Comparison of ENCODE assay signal across 9 mouse cellular contexts in the genomic region with DNA sequence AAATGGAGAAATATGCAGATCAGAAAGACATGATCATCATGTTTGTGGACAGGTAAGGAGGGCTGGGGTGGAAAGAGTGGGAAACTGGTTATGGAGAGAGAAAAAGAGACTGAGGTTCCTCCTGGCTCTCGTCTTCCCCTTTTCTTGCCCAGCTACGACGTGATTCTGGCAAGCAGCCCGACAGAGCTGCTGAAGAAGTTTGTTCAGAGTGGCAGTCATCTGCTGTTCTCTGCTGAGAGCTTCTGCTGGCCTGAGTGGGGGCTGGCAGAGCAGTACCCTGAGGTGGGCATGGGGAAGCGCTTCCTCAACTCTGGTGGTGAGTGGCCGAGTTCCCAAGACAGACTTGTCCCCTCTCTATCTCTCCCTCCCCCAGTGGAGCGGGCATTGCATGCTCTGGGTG. TPM values are rescaled to one million over a fixed set of nuclear protein-coding genes. Genes with fewer than 3 reads are reported as not detected.
DNase-seq lines count a peak whose midpoint lies in the region; ATAC-seq and TF ChIP-seq lines count a peak whose summit lies in the region.
"Had no signal": no experiment of that assay in that cellular context is flagged by ENCODE, and none has a peak within 500 bp of the region (broad histone marks: within the 10 kb centered on the region; RNA-seq: fewer than 3 reads in every experiment).

No protein-coding gene starts in this region.

- DNase-seq in gastrocnemius, postnatal 14 days: peak; percentile 35
- no peak for DNase-seq in gastrocnemius, adult 18-20 months (ENCODE audit: low spot score)
- DNase-seq in ES-E14 (ENCODE audit: low read depth, low spot score): no peak
- peak; percentile 59 for DNase-seq in lung, postnatal 14 days
- no peak for DNase-seq in thymus, adult 18-20 months
- no peak for DNase-seq in retina, postnatal 1 day

- 0 out of 4 replicates have a peak, but pooled peaks cover 0 to 7% of the 10 kb centered on the region in 2 experiments for H3K4me1 ChIP-seq in ES-E14 (ENCODE audit: control insufficient read depth in 2 of 2, insufficient read depth in 2 of 2, low read length in 2 of 2, poor library complexity in 1 of 2)
- H3K4me1 ChIP-seq in forebrain, embryonic 13.5 days: peaks cover 22% of the 10 kb centered on the region
- no peaks in the 10 kb centered on the region for H3K4me1 ChIP-seq in intestine, postnatal 0 days (replicated peaks; ENCODE audit: control insufficient read depth, insufficient read depth, low read length)

- ATAC-seq in forebrain, embryonic 13.5 days: no peak
- ATAC-seq in intestine, postnatal 0 days: no peak

- 61% methylated on average over 7 of the region's 7 CpGs for WGBS in forebrain, embryonic 13.5 days
- 67% methylated on average over 7 of the region's 7 CpGs for WGBS in intestine, postnatal 0 days

- H3K27ac ChIP-seq in ES-E14 (ENCODE audit: insufficient read depth, low read depth, low read length, poor library complexity, severe bottlenecking): no peak overlapping the region
- no peak overlapping the region for H3K27ac ChIP-seq in forebrain, embryonic 13.5 days
- no peak overlapping the region for H3K27ac ChIP-seq in intestine, postnatal 0 days (ENCODE audit: low read depth, low read length)

- H3K4me2 ChIP-seq in forebrain, embryonic 13.5 days: peak overlapping the region; percentile 93
- peak overlapping the region; percentile 98 for H3K4me2 ChIP-seq in intestine, postnatal 0 days (replicated peaks; ENCODE audit: low read depth)

- no peaks in the 10 kb centered on the region for H3K27me3 ChIP-seq in forebrain, embryonic 13.5 days
- H3K27me3 ChIP-seq in intestine, postnatal 0 days (replicated peaks; ENCODE audit: control insufficient read depth, insufficient read depth, low read length): no peaks in the 10 kb centered on the region

- intact Hi-C loops in gastrocnemius, postnatal 14 days (cut with DNase I; ENCODE audit: low total_unique reads): no loop called here

- no peak for TF ChIP-seq CTCF in intestine, postnatal 0 days (IDR thresholded peaks at IDR 0.05; ENCODE audit: low read depth)

- no peaks in the 10 kb centered on the region for H3K9me3 ChIP-seq in ES-E14 (ENCODE audit: control insufficient read depth, insufficient read depth, low read depth, low read length)
- no peaks in the 10 kb centered on the region for H3K9me3 ChIP-seq in forebrain, embryonic 13.5 days (replicated peaks)
- H3K9me3 ChIP-seq in intestine, postnatal 0 days (ENCODE audit: control insufficient read depth): no peaks in the 10 kb centered on the region

- peak overlapping the region; percentile 85 for H3K9ac ChIP-seq in ES-E14 (ENCODE audit: insufficient read depth, low read depth, low read length, poor library complexity, severe bottlenecking)
- peak overlapping the region; percentile 98 for H3K9ac ChIP-seq in forebrain, embryonic 13.5 days
- no peak overlapping the region; the same call in 1 of the 2 replicates for H3K9ac ChIP-seq in intestine, postnatal 0 days (ENCODE audit: low read depth, low read length)

- peaks cover 37% of the 10 kb centered on the region for H3K36me3 ChIP-seq in ES-E14 (ENCODE audit: control insufficient read depth, insufficient read depth, low read length, poor library complexity, severe bottlenecking)
- H3K36me3 ChIP-seq in forebrain, embryonic 13.5 days (ENCODE audit: poor library complexity, severe bottlenecking): peaks cover 63% of the 10 kb centered on the region
- peaks cover 35% of the 10 kb centered on the region for H3K36me3 ChIP-seq in intestine, postnatal 0 days (ENCODE audit: control insufficient read depth, insufficient read depth)

- peak overlapping the region; percentile 75 to 89 for H3K4me3 ChIP-seq in ES-E14 (ENCODE audit: insufficient read depth in 1 of 2, low read depth in 1 of 2, low read length in 2 of 2, poor library complexity in 1 of 2, severe bottlenecking in 1 of 2)
- H3K4me3 ChIP-seq in forebrain, embryonic 13.5 days: peak overlapping the region; percentile 90
- no peak overlapping the region for H3K4me3 ChIP-seq in intestine, postnatal 0 days (ENCODE audit: low read depth, low read length)

- in situ Hi-C loops in ES-E14 (cut with MboI; ENCODE audit: low sequenced_read_pairs in 2 of 2, unreplicated experiment in 2 of 2): no loop called here

TF ChIP-seq in ES-E14, 5 proteins besides CTCF, POLR2A, EP300 and RAD21:
- TF ChIP-seq CHD2 (IDR thresholded peaks at IDR 0.05; ENCODE audit: low read depth, low read length): no peak
- TF ChIP-seq HCFC1 (IDR thresholded peaks at IDR 0.05; ENCODE audit: borderline replicate concordance, insufficient read depth, low read length): no peak
- no peak for TF ChIP-seq ZC3H11A (IDR thresholded peaks at IDR 0.05; ENCODE audit: borderline replicate concordance, low read depth, low read length)

RNA-seq across cellular contexts. Expression of a gene that starts 0.6 kb away (rescaled TPM):
- total RNA-seq in gastrocnemius, postnatal 14 days (2021): 10 to 100 TPM; 49.2 to 51.1 TPM
- total RNA-seq in gastrocnemius, adult 18-20 months (2021): 10 to 100 TPM; 73.3 to 76.9 TPM
- 41.2 and 46.0 TPM in 2 replicates for total RNA-seq in ES-E14 (2012; rRNA removed)
- polyA plus RNA-seq in forebrain, embryonic 13.5 days (2015; fragmentation: Nextera tagmentation; extraction: Ambion mirVana): 110 and 113 TPM in 2 replicates
- 84.6 and 91.1 TPM in 2 replicates for polyA plus RNA-seq in intestine, postnatal 0 days (2015; fragmentation: Nextera tagmentation; extraction: Ambion mirVana)

RNA-seq across cellular contexts. Expression of a gene that starts 1.6 kb away (rescaled TPM):
- 10 to 100 TPM; 21.8 to 24.3 TPM for total RNA-seq in gastrocnemius, postnatal 14 days (2021)
- total RNA-seq in gastrocnemius, adult 18-20 months (2021): 10 to 100 TPM; 16.8 to 19.7 TPM
- total RNA-seq in ES-E14 (2012; rRNA removed): 155 and 201 TPM in 2 replicates
- 25.8 and 28.9 TPM in 2 replicates for polyA plus RNA-seq in forebrain, embryonic 13.5 days (2015; fragmentation: Nextera tagmentation; extraction: Ambion mirVana)
- 11.1 and 11.8 TPM in 2 replicates for polyA plus RNA-seq in intestine, postnatal 0 days (2015; fragmentation: Nextera tagmentation; extraction: Ambion mirVana)

RNA-seq across cellular contexts. Expression of a gene that starts 22.0 kb away (rescaled TPM):
- total RNA-seq in gastrocnemius, postnatal 14 days (2021): 1 to 10 TPM; 2.0 to 2.1 TPM
- total RNA-seq in gastrocnemius, adult 18-20 months (2021): 1 to 10 TPM; 1.6 TPM
- total RNA-seq in ES-E14 (2012; rRNA removed): 0.94 and 1.4 TPM in 2 replicates
- polyA plus RNA-seq in forebrain, embryonic 13.5 days (2015; fragmentation: Nextera tagmentation; extraction: Ambion mirVana): 0.13 and 0.31 TPM in 2 replicates
- polyA plus RNA-seq in intestine, postnatal 0 days (2015; fragmentation: Nextera tagmentation; extraction: Ambion mirVana): 29.5 and 31.2 TPM in 2 replicates
- total RNA-seq: left cerebral cortex, adult 18-20 months had no signal

RNA-seq across cellular contexts. Expression of a gene that starts 35.3 kb away (rescaled TPM):
- 100 to 1,000 TPM; 154 to 159 TPM for total RNA-seq in gastrocnemius, postnatal 14 days (2021)
- 100 to 1,000 TPM; 173 to 186 TPM for total RNA-seq in gastrocnemius, adult 18-20 months (2021)
- 106 and 114 TPM in 2 replicates for total RNA-seq in ES-E14 (2012; rRNA removed)
- 350 and 357 TPM in 2 replicates for polyA plus RNA-seq in forebrain, embryonic 13.5 days (2015; fragmentation: Nextera tagmentation; extraction: Ambion mirVana)
- 318 and 324 TPM in 2 replicates for polyA plus RNA-seq in intestine, postnatal 0 days (2015; fragmentation: Nextera tagmentation; extraction: Ambion mirVana)

RNA-seq across cellular contexts. Expression of a gene that starts 37.8 kb away (rescaled TPM):
- not detected for total RNA-seq in gastrocnemius, postnatal 14 days (2021)
- not detected for total RNA-seq in gastrocnemius, adult 18-20 months (2021)
- total RNA-seq in ES-E14 (2012; rRNA removed): 32.2 and 45.6 TPM in 2 replicates
- polyA plus RNA-seq in forebrain, embryonic 13.5 days (2015; fragmentation: Nextera tagmentation; extraction: Ambion mirVana): 0.89 and 1.0 TPM in 2 replicates
- 1.3 and 1.6 TPM in 2 replicates for polyA plus RNA-seq in intestine, postnatal 0 days (2015; fragmentation: Nextera tagmentation; extraction: Ambion mirVana)

Comparison
In these comparisons a context has a peak if more than half of its experiments do, and no peak if none do; other contexts are left out.
1. DNase-seq: peak in gastrocnemius, postnatal 14 days (single experiment) and lung, postnatal 14 days (single experiment); none in gastrocnemius, adult 18-20 months (single experiment), ES-E14 (single experiment), thymus, adult 18-20 months (0 of 2) and retina, postnatal 1 day (single experiment).